Mouse (Mus musculus) fat pad, adult 2 months (tissue): ENCODE results near the gene Ccdc40.

Source experiments
- DNase-seq: peaks from one replicate; pipeline ENCODE4 v3.0.0-alpha.2; 2011; ENCODE audit warnings: low read depth, low spot score; ENCODE audit errors: extremely low read depth

Gene Ccdc40

DNA sequence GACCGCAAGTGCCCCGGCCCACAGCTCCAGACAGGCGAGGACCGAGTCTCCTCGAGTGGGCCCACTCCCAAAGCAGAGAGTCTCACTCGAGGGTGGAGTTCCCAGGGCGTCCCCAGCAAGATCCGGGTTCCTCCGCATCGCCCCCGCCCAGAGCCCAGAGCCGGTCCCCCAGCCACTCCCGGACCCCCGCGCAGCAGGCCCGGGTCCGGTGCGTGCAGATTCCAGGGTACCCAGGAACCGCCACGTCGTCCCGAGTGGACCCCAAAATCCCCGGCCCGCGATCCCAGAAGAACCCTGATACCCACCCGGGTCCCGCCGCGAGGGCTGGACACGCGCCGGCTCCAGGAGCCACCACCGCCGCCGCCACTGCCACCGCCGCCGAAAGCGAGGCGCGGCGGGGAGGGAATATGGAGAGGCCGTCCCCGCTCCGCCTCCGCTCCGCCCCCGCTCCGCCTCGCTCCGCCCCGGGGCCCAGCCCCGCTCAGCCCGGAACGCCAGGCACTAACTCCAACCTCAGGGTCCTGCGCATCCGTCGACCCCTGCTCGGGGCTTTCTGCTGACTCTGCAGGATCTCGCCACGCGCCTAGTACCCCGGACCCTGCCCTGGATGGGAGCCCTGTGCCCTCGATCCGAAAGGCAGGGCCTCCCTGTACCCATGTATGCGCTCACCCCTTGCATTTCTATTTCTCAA lies at the start of gene Ccdc40, which contains the start of gene Tbc1d16:
Ccdc40 (plus strand) TSS at position 482 of the 691 bp plus-strand sequence.
Tbc1d16 (minus strand) TSS at position 409 of the 691 bp plus-strand sequence.
- DNase-seq = no peak

DNA sequence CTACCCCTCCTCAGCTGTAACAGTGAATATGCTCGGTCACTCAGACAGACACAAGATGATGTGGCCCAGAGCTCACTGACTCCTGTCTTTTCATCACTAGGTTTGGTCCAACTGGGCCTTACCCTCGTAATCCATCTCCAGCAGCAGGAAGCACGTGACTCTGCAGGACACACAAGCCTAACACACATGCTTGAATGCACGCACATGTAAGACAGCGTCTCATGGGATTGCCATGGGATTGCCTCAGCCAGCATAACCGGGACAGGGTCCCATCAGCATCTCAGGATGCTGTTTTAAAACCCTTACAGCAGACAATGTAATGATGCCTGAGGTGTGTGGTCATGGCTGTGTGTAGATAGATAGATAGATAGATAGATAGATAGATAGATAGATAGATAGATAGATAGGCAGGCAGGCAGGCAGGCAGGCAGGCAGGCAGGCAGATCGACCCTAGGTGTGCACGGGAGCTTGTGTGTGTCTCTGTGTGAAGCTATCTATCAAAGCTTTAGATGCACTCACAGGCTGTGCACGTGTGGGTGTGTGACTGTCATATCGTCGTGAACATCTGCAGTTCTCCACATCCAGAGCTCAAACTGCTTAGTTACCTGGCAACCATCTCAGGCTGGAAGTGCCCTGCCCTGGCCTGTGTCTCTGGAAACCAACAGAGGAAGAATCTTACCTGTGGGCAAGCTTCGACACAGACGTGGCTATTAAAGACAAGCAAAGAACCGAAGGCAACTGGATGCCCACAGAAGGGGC lies 47.4 kb upstream of the Ccdc40 start:
- no peak for DNase-seq

DNA sequence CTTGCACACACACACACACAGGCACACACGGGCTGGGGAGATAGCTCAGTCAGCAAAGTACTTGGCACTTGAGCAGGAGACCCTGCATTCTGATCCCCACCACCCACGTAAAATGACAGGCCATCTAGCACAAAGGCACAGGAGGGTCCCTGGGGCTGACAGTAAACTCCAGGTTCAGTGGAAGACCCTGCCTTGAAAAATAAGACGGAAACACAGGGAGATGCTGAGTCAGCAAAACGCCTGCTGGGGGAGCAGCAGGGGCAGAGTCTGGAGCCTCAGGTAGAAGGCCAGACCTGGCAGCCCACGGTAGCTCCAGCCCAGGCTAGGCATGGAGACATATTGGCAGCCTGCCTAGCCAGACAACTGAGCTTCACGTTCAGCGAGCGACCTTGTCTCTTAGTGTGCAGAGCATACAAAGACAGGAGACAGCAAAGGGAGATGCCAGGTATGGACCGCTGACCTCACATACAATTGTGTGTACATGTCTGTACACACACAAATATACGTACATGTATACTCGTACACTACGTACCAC lies 46.4 kb upstream of the Ccdc40 start:
- no peak for DNase-seq

DNA sequence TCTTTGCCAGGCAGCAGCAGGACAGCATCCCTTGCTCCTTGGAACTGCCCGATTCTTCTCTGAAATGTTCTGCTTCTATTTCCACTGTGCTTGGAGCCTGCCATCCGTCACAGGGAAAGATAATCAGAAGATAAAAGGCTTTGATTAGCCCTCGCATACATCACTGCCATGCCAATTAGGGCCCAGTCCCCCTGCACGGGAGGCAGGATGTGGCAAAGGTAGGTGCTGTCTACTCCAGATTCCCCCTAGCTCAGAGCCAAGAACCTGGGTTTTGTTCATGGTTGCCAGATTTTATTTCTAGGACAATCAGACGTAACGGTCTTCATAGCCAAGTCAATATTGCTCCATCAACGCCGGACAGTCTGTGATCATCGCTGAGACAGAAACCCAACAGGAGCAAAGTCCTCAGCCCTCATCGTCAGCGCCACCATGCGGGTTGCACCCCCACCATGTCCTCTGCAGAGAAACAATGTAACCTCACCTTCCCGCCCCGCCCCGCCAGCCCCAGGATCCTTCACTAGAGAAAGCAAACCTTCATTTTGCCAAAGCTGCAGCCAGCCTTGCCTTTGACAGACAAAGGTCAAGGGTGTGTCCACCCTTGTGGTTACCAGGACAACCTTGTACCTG lies 44.6 kb upstream of the Ccdc40 start:
- no peak for DNase-seq

DNA sequence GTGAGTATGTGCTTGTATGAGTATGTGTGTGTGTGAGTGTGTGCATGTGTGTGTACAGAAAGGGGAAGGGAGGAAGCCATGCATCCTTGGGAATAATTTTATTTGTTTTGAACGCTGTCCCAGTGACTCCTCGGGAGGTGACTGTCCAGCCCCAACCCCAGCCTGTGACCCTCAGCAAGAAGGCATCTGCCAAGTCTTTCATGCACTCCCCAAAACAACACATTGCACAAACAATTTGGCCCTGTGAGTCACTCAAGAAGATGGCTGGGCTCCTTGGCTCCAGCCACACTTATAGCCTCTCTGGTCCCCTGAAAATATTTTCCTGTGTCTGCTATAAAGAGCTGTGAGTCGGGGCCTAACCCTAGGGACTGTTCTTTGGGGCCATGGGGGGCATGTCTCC lies 42.0 kb upstream of the Ccdc40 start:
- DNase-seq = no peak

DNA sequence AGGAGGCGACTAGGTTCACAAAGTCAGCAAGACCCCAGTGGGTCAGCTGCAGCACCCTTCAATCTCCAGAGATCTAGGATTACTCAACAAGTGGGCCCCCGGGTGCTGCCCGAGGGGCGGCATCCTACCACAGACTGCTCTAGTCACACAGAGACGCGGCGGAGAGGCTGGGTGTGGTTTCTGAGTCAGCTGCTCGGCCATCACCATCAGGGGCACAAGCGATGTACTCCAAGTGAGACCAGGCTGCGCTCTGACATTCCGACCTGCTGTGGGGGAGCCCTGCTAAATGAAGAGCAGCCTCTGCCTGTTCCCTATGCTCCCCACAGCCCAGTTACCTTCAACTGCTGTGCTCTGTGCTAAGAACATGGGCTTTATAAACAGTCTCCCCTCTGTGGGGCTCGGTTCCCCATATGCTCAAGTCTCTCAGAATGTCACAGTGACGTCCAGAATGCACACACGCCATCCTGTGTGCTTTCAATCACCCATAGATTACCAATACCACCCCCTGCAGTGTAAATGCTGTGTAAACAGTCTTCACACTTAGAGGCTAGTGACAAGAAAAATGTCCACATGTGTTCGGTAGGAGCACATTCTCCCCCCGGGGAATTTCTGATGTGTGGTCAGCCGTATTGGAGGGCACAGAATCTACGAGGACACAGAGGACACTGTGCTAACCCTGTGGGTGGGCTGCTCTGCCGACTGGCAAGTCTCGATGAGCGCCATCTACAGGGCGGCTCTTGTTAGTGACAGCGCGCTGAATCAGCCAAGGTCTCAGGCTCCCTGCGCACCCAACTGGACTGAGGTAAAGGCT lies 41.2 kb upstream of the Ccdc40 start:
- no peak for DNase-seq

DNA sequence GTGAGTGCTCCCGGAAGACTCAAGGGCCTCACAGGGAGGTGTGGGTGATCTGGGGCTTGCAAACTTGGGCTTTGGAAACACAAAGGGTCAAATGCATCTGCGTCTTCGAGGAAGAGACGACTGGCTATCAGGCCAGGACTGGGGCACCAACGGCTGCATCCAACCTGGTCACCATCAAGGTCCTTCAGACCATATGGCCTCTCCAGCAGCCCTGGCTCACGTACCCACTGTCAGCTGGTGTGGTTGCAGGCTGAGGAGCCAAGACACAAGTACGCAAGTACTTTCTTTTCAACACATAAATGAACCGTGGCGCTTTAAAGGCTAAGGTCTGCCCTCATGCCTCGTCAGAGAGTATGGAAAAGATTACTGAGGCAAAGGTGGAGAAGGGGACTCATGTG lies 40.6 kb upstream of the Ccdc40 start:
- no peak for DNase-seq

DNA sequence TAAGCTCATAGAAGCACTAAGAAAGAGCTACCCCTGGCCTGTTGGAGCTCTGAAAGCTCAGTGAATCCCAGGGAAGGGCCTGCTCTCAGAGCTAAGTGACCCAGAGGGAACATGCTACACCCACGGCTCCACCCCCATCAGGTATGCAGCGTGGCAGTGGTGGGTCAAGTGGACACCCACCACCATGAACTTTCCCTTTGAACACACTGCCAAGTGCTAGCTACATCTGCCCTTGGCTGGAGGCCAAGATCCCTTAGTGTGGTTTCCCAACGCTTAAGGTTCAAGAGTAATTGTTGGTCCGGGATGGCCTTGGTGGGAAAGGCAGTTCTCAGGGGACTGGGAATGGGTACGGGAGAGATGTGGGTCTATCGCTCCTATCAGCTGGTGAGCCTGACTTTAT lies 40.0 kb upstream of the Ccdc40 start:
- no peak for DNase-seq

DNA sequence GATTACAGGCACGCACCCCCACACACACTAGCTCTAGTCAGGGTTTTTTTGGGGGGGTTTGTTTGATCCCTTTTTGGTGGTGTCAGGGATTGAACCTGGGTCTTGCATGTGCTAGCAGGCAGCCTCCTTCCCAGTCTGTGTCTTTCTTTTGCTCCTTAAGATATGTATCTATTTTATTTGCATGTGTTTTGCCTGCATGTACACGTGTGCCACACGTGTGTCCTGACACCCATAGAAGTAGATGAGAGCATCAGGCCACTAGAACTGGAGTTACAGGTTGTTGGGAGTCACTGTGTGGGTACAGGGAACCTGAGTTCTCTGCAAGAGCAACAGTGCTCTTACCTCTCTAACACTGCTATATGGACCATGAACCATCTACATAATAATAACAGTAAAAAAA lies 39.1 kb upstream of the Ccdc40 start:
- no peak for DNase-seq

DNA sequence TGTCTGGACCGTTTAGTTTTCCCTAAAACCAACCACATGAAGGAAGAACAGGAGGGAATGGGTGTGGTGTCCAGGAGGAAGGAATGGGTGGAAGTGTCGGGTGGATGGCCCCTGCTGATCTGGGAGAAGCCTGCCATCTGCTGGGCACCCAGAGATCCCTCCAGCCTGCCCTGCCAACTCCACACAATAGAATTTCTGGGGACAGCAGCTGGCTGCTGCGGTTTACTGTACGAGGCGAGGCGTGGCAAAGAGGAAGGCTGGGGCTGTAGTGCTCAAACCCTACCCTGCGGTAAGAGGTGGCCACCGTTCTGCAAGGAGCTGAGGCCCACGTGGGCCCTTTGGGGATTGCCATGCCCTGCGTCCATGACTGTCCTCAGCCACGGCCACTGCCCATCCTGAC lies 37.9 kb upstream of the Ccdc40 start:
- no peak for DNase-seq

DNA sequence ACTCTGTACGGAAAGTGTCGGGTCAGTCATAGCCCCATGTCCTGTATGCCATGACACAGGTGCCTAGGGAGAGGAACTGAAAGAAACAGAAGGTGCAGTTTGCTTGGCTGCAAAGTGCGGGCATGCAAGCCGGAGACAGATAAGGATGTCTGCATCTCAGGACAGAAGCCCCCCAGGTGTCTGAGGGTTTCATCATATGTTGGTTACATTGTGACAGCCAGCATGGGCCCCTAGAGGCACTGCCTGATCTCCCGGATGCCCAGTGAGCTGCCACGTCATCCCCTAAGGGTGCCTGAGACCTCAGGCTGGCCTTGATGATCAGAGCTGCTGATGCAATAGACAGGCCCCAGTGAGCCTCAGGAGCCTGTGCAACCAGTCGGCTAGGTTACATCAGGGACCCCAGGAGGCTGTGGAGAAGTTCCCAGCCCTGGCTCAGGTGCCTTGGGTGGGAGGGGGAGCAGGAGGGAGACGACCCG lies 36.7 kb upstream of the Ccdc40 start:
- DNase-seq = no peak

DNA sequence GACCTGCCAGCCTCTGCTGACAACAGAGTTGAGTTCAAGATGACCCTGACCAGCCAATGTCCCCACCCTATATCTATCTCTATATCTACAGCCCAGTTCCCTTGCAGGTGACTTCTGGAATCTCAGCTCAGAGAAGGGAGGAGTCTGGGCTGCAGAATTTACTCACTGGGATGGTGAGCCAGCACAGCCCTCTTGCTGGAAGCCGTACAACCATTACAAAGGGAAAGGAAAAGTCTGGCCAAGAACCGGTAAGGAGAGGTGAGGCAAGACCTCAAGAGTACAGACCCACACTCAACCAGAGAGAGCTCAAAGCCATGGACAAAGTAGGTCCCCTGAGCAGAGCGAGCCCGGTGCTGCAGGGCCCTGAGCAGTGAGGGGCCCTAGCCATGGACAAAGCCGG lies 36.2 kb upstream of the Ccdc40 start:
- DNase-seq = no peak

DNA sequence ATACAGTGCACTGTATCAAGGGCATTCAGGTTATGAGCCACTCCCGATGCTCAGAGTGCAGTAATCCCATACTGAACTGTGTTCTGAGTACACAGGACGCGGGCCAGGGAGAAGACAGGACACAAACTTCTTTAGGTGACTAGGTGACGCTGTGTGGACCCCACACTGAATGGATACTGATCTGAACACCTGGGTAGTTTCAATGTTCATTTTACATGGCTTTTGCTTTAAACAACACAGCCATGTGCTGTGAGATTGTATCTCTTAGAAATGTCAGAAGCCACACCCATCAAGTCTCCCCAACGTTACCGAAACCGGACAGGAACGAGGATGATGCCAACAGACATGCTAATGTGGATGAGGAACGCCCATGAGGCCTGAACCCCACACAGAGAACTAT lies 35.8 kb upstream of the Ccdc40 start:
- DNase-seq = no peak

DNA sequence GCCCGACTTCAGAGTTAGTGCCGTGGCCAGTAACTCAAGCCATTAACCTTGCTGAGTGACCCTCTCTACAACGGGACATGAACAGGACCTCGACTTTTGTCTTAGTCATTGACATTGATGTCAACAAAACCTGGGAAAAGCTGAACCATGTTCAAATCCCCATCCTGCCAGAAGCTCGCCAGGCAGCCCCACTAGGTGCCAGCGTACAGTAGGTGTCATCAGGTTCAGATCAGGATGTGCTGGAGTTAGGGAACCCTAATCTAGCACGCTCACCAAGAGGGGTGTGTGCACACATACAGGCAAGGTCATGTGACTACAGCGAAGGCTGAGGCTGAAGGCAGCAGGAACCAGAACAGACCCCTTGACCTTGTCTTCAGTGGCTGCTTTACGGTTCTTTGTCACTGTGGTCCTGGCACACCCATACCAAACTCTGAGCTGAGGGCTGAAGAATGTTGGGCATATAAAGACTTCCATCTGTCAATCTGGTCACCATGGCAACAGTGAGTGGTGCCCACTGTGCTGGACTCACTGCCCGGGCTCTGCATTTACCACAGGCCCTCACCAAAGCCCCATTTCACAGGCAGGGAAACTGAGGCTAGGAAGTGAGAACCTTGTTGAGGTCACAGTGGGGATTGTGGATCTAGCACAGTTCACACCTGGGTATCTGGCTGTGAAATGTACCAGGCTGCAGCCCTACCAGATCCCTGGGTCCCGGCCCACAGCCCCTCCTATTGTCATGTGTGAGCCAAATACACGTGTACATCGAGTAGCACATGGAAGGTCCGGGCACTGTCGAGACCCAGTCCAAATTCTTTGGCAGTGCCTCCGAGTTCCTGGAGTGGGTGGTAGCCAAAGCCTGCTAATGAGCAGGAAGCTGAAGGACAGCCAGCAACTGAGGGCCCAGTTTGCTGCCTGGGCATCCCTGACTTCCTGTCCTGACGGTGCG lies 30.5 kb upstream of the Ccdc40 start:
- DNase-seq = no peak

DNA sequence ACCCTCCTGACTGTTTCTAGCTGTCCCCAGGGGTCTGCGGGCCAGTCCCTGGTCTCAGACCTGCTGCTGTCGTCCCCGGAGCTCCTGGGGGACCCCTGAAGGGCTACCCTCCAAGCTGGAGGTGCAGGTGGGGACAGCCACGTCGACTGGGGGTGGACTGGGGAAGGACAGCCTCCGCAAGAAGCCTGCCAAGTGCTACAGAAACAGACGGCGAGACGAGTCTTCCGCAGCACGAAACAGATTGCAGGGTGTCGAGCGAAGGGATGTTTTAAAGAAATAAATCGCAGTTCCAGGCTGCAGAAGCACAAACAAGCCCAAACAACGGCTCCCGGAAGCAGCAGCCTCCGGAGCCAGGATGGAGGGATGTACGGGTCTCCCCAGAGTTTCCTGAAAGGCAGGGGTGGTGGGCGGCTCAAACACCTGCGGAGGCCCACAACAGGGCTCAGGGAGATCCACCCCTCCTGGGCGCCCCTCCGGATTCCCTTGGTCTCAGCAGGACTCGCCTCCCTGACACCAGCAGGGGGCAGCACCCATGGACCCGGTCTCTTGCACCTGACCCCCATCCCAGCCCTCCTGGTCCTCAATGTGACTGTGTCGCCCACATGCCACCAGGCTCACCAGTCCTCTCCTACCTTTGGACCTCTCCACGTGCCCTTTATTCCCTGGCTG lies 29.7 kb upstream of the Ccdc40 start:
- no peak for DNase-seq

DNA sequence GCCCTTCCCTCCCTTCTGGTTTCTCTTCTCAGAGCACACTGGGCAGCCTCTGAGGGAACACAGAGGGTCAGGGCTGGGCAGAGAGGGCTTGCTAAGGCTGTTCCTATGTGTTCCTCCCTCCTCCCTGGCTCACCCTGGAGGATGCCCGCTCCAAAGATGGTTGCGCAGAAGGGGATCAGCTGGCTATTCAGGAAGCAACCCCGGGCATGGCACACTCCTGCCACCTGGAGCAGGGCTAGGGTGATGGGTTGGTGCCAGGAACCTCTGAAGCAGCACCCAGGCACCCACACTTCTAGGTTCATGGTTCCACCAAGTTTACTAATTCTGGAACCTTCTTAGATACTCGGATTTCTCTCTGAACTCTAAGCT lies 29.2 kb upstream of the Ccdc40 start:
- DNase-seq = no peak

DNA sequence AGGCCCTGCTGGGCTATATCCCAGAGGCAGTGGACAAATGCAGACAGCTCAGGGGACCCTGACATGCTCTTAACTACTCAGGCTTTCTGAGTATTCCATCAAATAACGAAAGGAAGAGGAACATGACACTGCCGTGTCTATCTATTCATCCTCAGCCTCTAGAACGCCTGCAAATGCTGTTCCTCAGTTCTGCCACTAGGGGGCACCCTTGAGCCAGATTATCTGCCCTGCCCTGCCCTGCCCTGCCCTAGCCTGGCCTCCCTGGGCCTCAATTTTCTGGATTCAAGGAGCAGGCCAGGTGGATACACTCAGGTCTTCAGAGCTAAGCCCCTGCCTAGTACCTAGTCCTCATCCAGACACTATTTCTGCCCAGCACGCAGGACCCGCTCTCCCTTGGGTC lies 24.9 kb upstream of the Ccdc40 start:
- DNase-seq = no peak

DNA sequence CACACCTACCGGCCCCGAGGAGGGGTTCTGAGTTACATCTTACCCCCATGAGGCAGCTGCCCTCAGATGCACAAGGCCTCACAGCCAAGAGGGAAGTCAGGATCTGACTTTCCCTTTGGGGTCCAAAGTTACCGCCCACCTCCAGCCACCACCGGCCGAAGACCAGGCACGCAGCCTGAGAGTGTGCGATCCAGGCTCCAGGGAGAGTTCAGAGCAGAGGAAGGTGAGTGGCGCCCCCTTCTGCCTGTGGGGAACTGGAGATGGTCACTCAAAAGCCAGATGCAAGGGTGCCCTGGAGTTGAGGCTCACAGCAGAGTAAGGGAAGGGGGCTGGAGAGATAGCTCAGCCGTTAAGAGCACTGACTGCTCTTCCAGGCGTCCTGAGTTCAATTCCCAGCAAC lies 22.6 kb upstream of the Ccdc40 start:
- no peak for DNase-seq

DNA sequence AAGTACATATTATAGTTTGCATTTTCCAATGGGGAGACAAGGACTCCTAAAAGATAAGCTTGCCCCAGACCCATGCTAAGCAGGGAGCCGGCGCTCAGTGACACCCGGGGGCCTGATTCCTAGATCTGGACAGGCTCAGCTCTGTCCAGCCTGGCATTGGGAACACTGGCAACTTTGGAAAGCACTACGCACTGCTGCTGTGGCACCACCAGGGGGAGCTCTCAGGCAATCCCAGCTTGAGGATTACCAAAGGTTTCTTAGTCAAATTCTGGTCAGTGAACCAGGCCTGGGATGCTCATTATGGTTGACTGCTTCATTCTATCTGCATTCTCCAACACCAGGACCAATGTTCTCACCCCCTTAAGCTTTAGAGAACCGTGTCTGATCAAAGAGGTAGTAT lies 21.8 kb upstream of the Ccdc40 start:
- no peak for DNase-seq
